ENCODE assay signal across 28 mouse cellular contexts in the genomic region with DNA sequence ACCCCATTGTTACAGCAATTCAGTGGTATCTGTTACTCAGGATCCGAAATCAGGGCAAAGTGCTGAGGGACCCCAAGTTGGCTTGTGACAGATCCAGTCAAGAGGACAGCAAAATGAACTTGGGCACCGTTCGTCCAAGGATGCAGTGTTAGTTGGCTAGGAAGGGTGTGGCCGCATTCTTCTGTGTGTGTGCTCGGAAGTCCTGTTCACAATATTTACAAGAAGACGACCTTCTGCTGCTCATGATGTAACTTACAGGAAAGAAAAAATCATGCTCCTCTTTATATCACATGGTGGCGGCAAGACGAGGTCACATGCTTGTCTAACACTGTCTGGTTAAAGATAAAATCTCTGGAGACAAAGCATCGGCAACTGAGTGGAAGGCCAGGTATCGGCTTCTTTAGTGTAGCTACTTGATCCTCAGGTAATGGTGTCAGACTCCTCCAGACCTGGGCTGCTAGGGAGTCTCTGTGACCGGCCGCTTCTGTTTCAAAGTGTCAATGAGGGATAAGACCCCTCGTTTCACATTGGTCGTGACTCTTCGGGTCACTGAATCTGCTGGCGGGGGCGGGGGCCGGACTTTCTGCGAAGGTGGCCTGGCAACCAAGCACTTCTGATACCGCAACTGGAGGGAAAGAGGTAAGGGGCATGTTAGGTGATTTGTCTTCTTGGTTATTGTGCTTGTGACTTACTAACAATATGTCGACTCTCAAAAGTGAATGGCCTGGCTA. TPM values are rescaled to one million over a fixed set of nuclear protein-coding genes. Genes with fewer than 3 reads are reported as not detected.
A peak's percentile ranks its signal among the peaks of the same experiment; 100 is the strongest.
DNase-seq lines count a peak whose midpoint lies in the region; ATAC-seq and TF ChIP-seq lines count a peak whose summit lies in the region.
"Had no signal": no experiment of that assay in that cellular context is flagged by ENCODE, and none has a peak within 500 bp of the region (broad histone marks: within the 10 kb centered on the region; RNA-seq: fewer than 3 reads in every experiment).

No protein-coding gene starts in this region.

- H3K9me3 ChIP-seq in lung, postnatal 0 days (ENCODE audit: low read length), result no peaks in the 10 kb centered on the region
- H3K9me3 ChIP-seq: embryonic facial prominence, embryonic 12.5 days; embryonic facial prominence, embryonic 15.5 days; forebrain, embryonic 12.5 days; heart, embryonic 13.5 days; hindbrain, embryonic 12.5 days; hindbrain, embryonic 15.5 days had no signal

- intact Hi-C loops in heart, postnatal 25 days (cut with DNase I), result no loop called here

- no peak overlapping the region for H3K4me3 ChIP-seq in lung, postnatal 0 days (ENCODE audit: low read depth, low read length)
- H3K4me3 ChIP-seq: embryonic facial prominence, embryonic 12.5 days; embryonic facial prominence, embryonic 15.5 days; forebrain, embryonic 12.5 days; heart, embryonic 13.5 days; hindbrain, embryonic 12.5 days; hindbrain, embryonic 15.5 days had no signal

- peak; percentile 78 for TF ChIP-seq EP300 in lung, postnatal 0 days (IDR thresholded peaks at IDR 0.05)

- no peaks in the 10 kb centered on the region for H3K4me1 ChIP-seq in lung, postnatal 0 days (ENCODE audit: insufficient read depth, low read depth, low read length)
- H3K4me1 ChIP-seq: embryonic facial prominence, embryonic 12.5 days; embryonic facial prominence, embryonic 15.5 days; heart, embryonic 13.5 days; hindbrain, embryonic 12.5 days had no signal

- H3K9ac ChIP-seq in lung, postnatal 0 days (replicated peaks; ENCODE audit: low read depth), result no peak overlapping the region
- H3K9ac ChIP-seq: embryonic facial prominence, embryonic 12.5 days; embryonic facial prominence, embryonic 15.5 days; forebrain, embryonic 12.5 days; heart, embryonic 13.5 days; hindbrain, embryonic 12.5 days; hindbrain, embryonic 15.5 days had no signal

- no peak overlapping the region for H3K4me2 ChIP-seq in lung, postnatal 0 days (replicated peaks; ENCODE audit: low read depth, low read length)
- H3K4me2 ChIP-seq: embryonic facial prominence, embryonic 12.5 days; embryonic facial prominence, embryonic 15.5 days; forebrain, embryonic 12.5 days; heart, embryonic 13.5 days; hindbrain, embryonic 12.5 days; hindbrain, embryonic 15.5 days had no signal

- peaks cover 21% of the 10 kb centered on the region; the same call in 1 of the 2 replicates for H3K36me3 ChIP-seq in lung, postnatal 0 days (ENCODE audit: insufficient read depth, low read length)
- H3K36me3 ChIP-seq: G1E had no signal

- no peak overlapping the region for H3K27ac ChIP-seq in lung, postnatal 0 days (ENCODE audit: low read length)
- H3K27ac ChIP-seq: embryonic facial prominence, embryonic 12.5 days; embryonic facial prominence, embryonic 15.5 days; forebrain, embryonic 12.5 days; heart, embryonic 13.5 days; hindbrain, embryonic 12.5 days; hindbrain, embryonic 15.5 days had no signal

- DNase-seq in heart, adult 11 months, result peak; percentile 76
- no peak for DNase-seq in heart, postnatal 25 days (ENCODE audit: low spot score)
- DNase-seq in lung, postnatal 0 days (ENCODE audit: low spot score), result peak; percentile 43
- no peak for DNase-seq in lung, adult 18-20 months
- DNase-seq in testis, postnatal 10 days (ENCODE audit: low spot score), result peak; percentile 34
- DNase-seq in testis, postnatal 14 days (ENCODE audit: low spot score), result no peak
- DNase-seq in right cerebral cortex, postnatal 14 days, result no peak
- DNase-seq: adrenal gland, adult 2 months; adrenal gland, postnatal 14 days; B cell, adult 2 months; cerebellum, adult 11 months; cerebellum, adult 2 months; cerebellum, adult 9-11 months; cerebellum, postnatal 25 days; gastrocnemius, postnatal 10 days; gastrocnemius, postnatal 36 days; heart, postnatal 14 days had no signal

- ATAC-seq in lung, postnatal 0 days, result peak; percentile 71
- ATAC-seq: forebrain, embryonic 16.5 days; Patski had no signal

- WGBS in lung, postnatal 0 days, result 71% methylated on average over 21 of the region's 21 CpGs

- H3K27me3 ChIP-seq in lung, postnatal 0 days (replicated peaks; ENCODE audit: insufficient read depth, low read length), result no peaks in the 10 kb centered on the region
- H3K27me3 ChIP-seq: CH12.LX; embryonic facial prominence, embryonic 12.5 days; embryonic facial prominence, embryonic 15.5 days; forebrain, embryonic 12.5 days; heart, embryonic 13.5 days; hindbrain, embryonic 12.5 days; hindbrain, embryonic 15.5 days; Patski had no signal

- TF ChIP-seq CTCF in lung, postnatal 0 days (IDR thresholded peaks at IDR 0.05), result no peak

RNA-seq across cellular contexts. Expression of a gene that starts 42.6 kb away (rescaled TPM):
- total RNA-seq in heart, postnatal 25 days (2021), result not detected
- polyA plus RNA-seq in lung, postnatal 0 days (2015; fragmentation: Nextera tagmentation; extraction: Ambion mirVana), result 0.93 and 1.1 TPM in 2 replicates
- total RNA-seq: gastrocnemius, postnatal 36 days; granulocyte monocyte progenitor cell, adult 5-6 weeks had no signal
- polyA plus RNA-seq: G1E had no signal

Comparison
In these comparisons a context has a peak if more than half of its experiments do, and no peak if none do; other contexts are left out.
1. DNase-seq: peak in heart, adult 11 months (single experiment), lung, postnatal 0 days (single experiment) and testis, postnatal 10 days (single experiment); none in heart, postnatal 25 days (single experiment), lung, adult 18-20 months (0 of 2), testis, postnatal 14 days (single experiment) and right cerebral cortex, postnatal 14 days (single experiment).